In genomic region chr17:32283341-32283740, GRCm38 (mm10) we compare ENCODE assay signal across 8 mouse cellular contexts. TPM values are rescaled to one million over a fixed set of nuclear protein-coding genes. Genes with fewer than 3 reads are reported as not detected.
DNase-seq lines count a peak whose midpoint lies in the region; ATAC-seq and TF ChIP-seq lines count a peak whose summit lies in the region.

No protein-coding gene starts in this region.

- H3K27me3 ChIP-seq in E14TG2a.4 (ENCODE audit: insufficient read depth, low read length), result no peaks in the 10 kb centered on the region
- H3K27me3 ChIP-seq in hindbrain, embryonic 13.5 days, result no peaks in the 10 kb centered on the region
- no peaks in the 10 kb centered on the region for H3K27me3 ChIP-seq in limb, embryonic 15.5 days
- H3K27me3 ChIP-seq in midbrain, embryonic 15.5 days (replicated peaks), result no peaks in the 10 kb centered on the region

- peak overlapping the region; percentile 98 for H3K9ac ChIP-seq in hindbrain, embryonic 13.5 days
- H3K9ac ChIP-seq in limb, embryonic 15.5 days, result peak overlapping the region; percentile 97
- H3K9ac ChIP-seq in midbrain, embryonic 15.5 days, result peak overlapping the region; percentile 99

- H3K4me1 ChIP-seq in E14TG2a.4 (replicated peaks; ENCODE audit: low read depth, low read length), result peaks cover 64% of the 10 kb centered on the region
- peaks cover 47% of the 10 kb centered on the region for H3K4me1 ChIP-seq in hindbrain, embryonic 13.5 days (replicated peaks)
- peaks cover 19% of the 10 kb centered on the region for H3K4me1 ChIP-seq in limb, embryonic 15.5 days
- H3K4me1 ChIP-seq in midbrain, embryonic 15.5 days, result peaks cover 37% of the 10 kb centered on the region

- DNase-seq in ZHBTc4 (ENCODE audit: low read depth, low spot score), result peak; percentile 51
- DNase-seq in left cerebral cortex, adult 9 months (ENCODE audit: low spot score in 2 of 2), result no peak
- DNase-seq in gastrocnemius, adult 8-10 months (ENCODE audit: low spot score in 2 of 2), result no peak

- peak; percentile 22; the same call in 1 of the 2 replicates for ATAC-seq in erythroid progenitor cell, adult 5-6 weeks (replicated peaks; ENCODE audit: low FRiP score, poor library complexity, severe bottlenecking)
- peak; percentile 3; the same call in 1 of the 2 replicates for ATAC-seq in hindbrain, embryonic 13.5 days (ENCODE audit: low FRiP score)
- ATAC-seq in limb, embryonic 15.5 days (ENCODE audit: insufficient number of reproducible peaks, low FRiP score, low TSS enrichment, low read depth), result no peak
- peak; percentile 4 for ATAC-seq in midbrain, embryonic 15.5 days (replicated peaks)

- no peak for TF ChIP-seq CTCF in E14TG2a.4 (conservative IDR thresholded peaks at IDR 0.05; ENCODE audit: low read length)

- 11% methylated on average over 7 of the region's 7 CpGs for WGBS in hindbrain, embryonic 13.5 days
- 8% methylated on average over 7 of the region's 7 CpGs for WGBS in limb, embryonic 15.5 days
- 8% methylated on average over 7 of the region's 7 CpGs for WGBS in midbrain, embryonic 15.5 days

- H3K4me3 ChIP-seq in E14TG2a.4 (replicated peaks; ENCODE audit: low read length), result peak overlapping the region; percentile 99
- H3K4me3 ChIP-seq in hindbrain, embryonic 13.5 days, result peak overlapping the region; percentile 94
- H3K4me3 ChIP-seq in limb, embryonic 15.5 days, result peak overlapping the region; percentile 94
- H3K4me3 ChIP-seq in midbrain, embryonic 15.5 days, result peak overlapping the region; percentile 94

- H3K27ac ChIP-seq in hindbrain, embryonic 13.5 days, result peak overlapping the region; percentile 100
- peak overlapping the region; percentile 99 for H3K27ac ChIP-seq in limb, embryonic 15.5 days
- peak overlapping the region; percentile 100 for H3K27ac ChIP-seq in midbrain, embryonic 15.5 days

- H3K4me2 ChIP-seq in hindbrain, embryonic 13.5 days, result peak overlapping the region; percentile 87
- peak overlapping the region; percentile 65 for H3K4me2 ChIP-seq in limb, embryonic 15.5 days
- H3K4me2 ChIP-seq in midbrain, embryonic 15.5 days, result peak overlapping the region; percentile 67

- no peaks in the 10 kb centered on the region for H3K9me3 ChIP-seq in E14TG2a.4 (ENCODE audit: low read length)
- H3K9me3 ChIP-seq in hindbrain, embryonic 13.5 days, result no peaks in the 10 kb centered on the region
- H3K9me3 ChIP-seq in limb, embryonic 15.5 days, result no peaks in the 10 kb centered on the region
- H3K9me3 ChIP-seq in midbrain, embryonic 15.5 days, result no peaks in the 10 kb centered on the region

- H3K36me3 ChIP-seq in E14TG2a.4 (ENCODE audit: insufficient read depth, low read length), result peaks cover 8% of the 10 kb centered on the region
- H3K36me3 ChIP-seq in hindbrain, embryonic 13.5 days, result no peaks in the 10 kb centered on the region
- no peaks in the 10 kb centered on the region for H3K36me3 ChIP-seq in limb, embryonic 15.5 days
- H3K36me3 ChIP-seq in midbrain, embryonic 15.5 days (replicated peaks), result no peaks in the 10 kb centered on the region

RNA-seq across cellular contexts. Expression of gene Brd4, which starts 1.2 kb away (rescaled TPM):
- total RNA-seq in erythroid progenitor cell, adult 5-6 weeks (2015; ENCODE audit: low replicate concordance), result 116 and 144 TPM in 2 replicates
- 61.8 and 82.5 TPM in 2 replicates for total RNA-seq in erythroid progenitor cell, adult 5-6 weeks (2017; ENCODE audit: low replicate concordance)
- polyA plus RNA-seq in hindbrain, embryonic 13.5 days (2015; fragmentation: Nextera tagmentation; extraction: Ambion mirVana), result 81.8 and 83.9 TPM in 2 replicates
- polyA plus RNA-seq in limb, embryonic 15.5 days (2015; fragmentation: Nextera tagmentation; extraction: Ambion mirVana), result 78.1 and 81.6 TPM in 2 replicates
- polyA plus RNA-seq in midbrain, embryonic 15.5 days (2015; fragmentation: Nextera tagmentation; extraction: Ambion mirVana), result 95.3 and 95.5 TPM in 2 replicates
- 10 to 100 TPM; 38.2 to 40.8 (median 39.0) TPM for total RNA-seq in gastrocnemius, adult 8-10 months (2022)

RNA-seq across cellular contexts. Expression of gene Akap8, which starts 37.7 kb away (rescaled TPM):
- total RNA-seq in erythroid progenitor cell, adult 5-6 weeks (2015; ENCODE audit: low replicate concordance), result 26.8 and 33.5 TPM in 2 replicates
- total RNA-seq in erythroid progenitor cell, adult 5-6 weeks (2017; ENCODE audit: low replicate concordance), result 60.9 and 62.4 TPM in 2 replicates
- polyA plus RNA-seq in hindbrain, embryonic 13.5 days (2015; fragmentation: Nextera tagmentation; extraction: Ambion mirVana), result 109 TPM in 2 replicates
- 93.1 and 94.6 TPM in 2 replicates for polyA plus RNA-seq in limb, embryonic 15.5 days (2015; fragmentation: Nextera tagmentation; extraction: Ambion mirVana)
- polyA plus RNA-seq in midbrain, embryonic 15.5 days (2015; fragmentation: Nextera tagmentation; extraction: Ambion mirVana), result 108 and 114 TPM in 2 replicates
- total RNA-seq in gastrocnemius, adult 8-10 months (2022), result 10 to 100 TPM; 27.5 to 36.4 (median 34.5) TPM
